Mouse (Mus musculus) neural tube, embryonic 11.5 days (tissue): ENCODE results near the gene Galk1. TPM values are rescaled to one million over a fixed set of nuclear protein-coding genes. Genes with fewer than 3 reads are reported as not detected.
"Not testable (repeated sequence)": the region's sequence is repeated elsewhere in the genome, so short reads cannot be mapped to it uniquely, and the experiment has no call there.

Experiments
- ATAC-seq: fragments of 200-750 bp; cut with Nextera tagmentation; 2 replicates; pipeline ENCODE4 v1.8.0; 2017; ENCODE audit warnings: moderate number of reproducible peaks, mild to moderate bottlenecking, moderate TSS enrichment, moderate library complexity; ENCODE audit not compliant: insufficient read depth, low FRiP score, low TSS enrichment
- DNase-seq: peaks from one replicate; pipeline ENCODE4 v3.0.0-alpha.2; 2015; ENCODE audit warnings: low spot score
- H3K27ac ChIP-seq: fragments of 300-500 bp; sonication (generic); 2 replicates; pipeline ENCODE4 v1.5.1; 2014; ENCODE audit warnings: low read depth, mild to moderate bottlenecking, low read length
- H3K27me3 ChIP-seq: fragments of 300-500 bp; sonication (generic); 2 replicates; pipeline ENCODE4 v1.6.1; 2014; ENCODE audit warnings: mild to moderate bottlenecking, low read length, mixed read lengths; ENCODE audit not compliant: control insufficient read depth, insufficient read depth
- H3K36me3 ChIP-seq: fragments of 300-500 bp; sonication (generic); 2 replicates; pipeline ENCODE4 v1.6.1; 2014; ENCODE audit warnings: mild to moderate bottlenecking, low read length, moderate library complexity, mixed read lengths; ENCODE audit not compliant: control insufficient read depth, insufficient read depth
- H3K4me1 ChIP-seq: fragments of 300-500 bp; sonication (generic); 2 replicates; pipeline ENCODE4 v1.6.1; 2014; ENCODE audit warnings: low read length, mixed read lengths; ENCODE audit not compliant: control insufficient read depth, insufficient read depth
- H3K4me2 ChIP-seq: fragments of 300-500 bp; sonication (generic); 2 replicates; pipeline ENCODE4 v1.6.1; 2014; ENCODE audit warnings: low read depth, mild to moderate bottlenecking, moderate library complexity
- H3K4me3 ChIP-seq: fragments of 300-500 bp; sonication (generic); 2 replicates; pipeline ENCODE4 v1.5.1; 2014; ENCODE audit warnings: low read depth, low read length
- H3K9ac ChIP-seq: fragments of 300-500 bp; sonication (generic); 2 replicates; pipeline ENCODE4 v1.6.1; 2014; ENCODE audit warnings: mild to moderate bottlenecking, low read length
- H3K9me3 ChIP-seq: fragments of 300-500 bp; sonication (generic); 2 replicates; pipeline ENCODE4 v1.6.1; 2016; ENCODE audit warnings: low read length; ENCODE audit not compliant: control insufficient read depth
- WGBS: fragments of 180-500 bp; shearing (Covaris S2); extraction: QIAGEN DNeasy Blood & Tissue Kit; methylation state at CpG from one replicate; pipeline ENCODE4 v1.1.7; 2014; 5-methylcytosine and 5-hydroxymethylcytosine counted together
- polyA plus RNA-seq: library from polyadenylated mRNA; unstranded; fragments of >200 nt; fragmentation: Nextera tagmentation; extraction: Ambion mirVana; gene quantifications from 2 replicates; pipeline ENCODE4 v1.2.1, GENCODE M21; 2014

Gene Galk1
- polyA plus RNA-seq, 1 experiment from 2014 or later = 122 TPM

GRCm38 (mm10) chr11:116019976-116020411, 7.5 kb upstream of the Galk1 start:
- Histone ChIP-seq H3K27ac (no peak overlapping the region), H3K4me2 (no peak overlapping the region), H3K4me3 (no peak overlapping the region), H3K9ac (no peak overlapping the region), H3K27me3 (no peaks in the 10 kb centered on the region), H3K4me1 (peaks cover 2% of the 10 kb centered on the region; the same call in 1 of the 2 replicates), H3K9me3 (no peaks in the 10 kb centered on the region), H3K36me3 (no peaks in the 10 kb centered on the region)
- no peak for ATAC-seq
- peak; percentile 53 for DNase-seq
- 81% methylated on average over 2 of the region's 2 CpGs for WGBS

GRCm38 (mm10) chr11:116019360-116019791, 6.9 kb upstream of the Galk1 start:
- ATAC-seq (no peak), DNase-seq (no peak)
- 35% methylated on average over 1 of the region's 1 CpGs for WGBS
- Histone ChIP-seq H3K36me3 (no peaks in the 10 kb centered on the region), H3K4me2 (no peak overlapping the region), H3K27ac (no peak overlapping the region), H3K4me3 (no peak overlapping the region), H3K9me3 (no peaks in the 10 kb centered on the region), H3K27me3 (no peaks in the 10 kb centered on the region), H3K9ac (no peak overlapping the region), H3K4me1 (peaks cover 2% of the 10 kb centered on the region; the same call in 1 of the 2 replicates)

GRCm38 (mm10) chr11:116018867-116019266, 6.3 kb upstream of the Galk1 start:
- H3K9ac ChIP-seq = not testable (repeated sequence)

GRCm38 (mm10) chr11:116018106-116018505, 5.6 kb upstream of the Galk1 start:
- no peak overlapping the region for H3K4me2 ChIP-seq
- no peaks in the 10 kb centered on the region for H3K9me3 ChIP-seq
- DNase-seq = peak; percentile 55
- no peaks in the 10 kb centered on the region for H3K27me3 ChIP-seq
- no peak overlapping the region for H3K27ac ChIP-seq
- 17% methylated on average over 6 of the region's 6 CpGs for WGBS
- H3K4me1 ChIP-seq = peaks cover 2% of the 10 kb centered on the region; the same call in 1 of the 2 replicates
- H3K36me3 ChIP-seq = no peaks in the 10 kb centered on the region
- ATAC-seq = no peak
- no peak overlapping the region for H3K4me3 ChIP-seq
- no peak overlapping the region for H3K9ac ChIP-seq

More at GRCm38 (mm10) chr11:116018867-116019266, 6.3 kb upstream of the Galk1 start:
- H3K4me3 ChIP-seq, H3K9me3 ChIP-seq, H3K4me2 ChIP-seq, H3K36me3 ChIP-seq, DNase-seq, ATAC-seq, H3K27me3 ChIP-seq, H3K4me1 ChIP-seq, H3K27ac ChIP-seq: not testable (repeated sequence)
- 90% methylated on average over 4 of the region's 4 CpGs for WGBS

GRCm38 (mm10) chr11:116014821-116015220, 2.3 kb upstream of the Galk1 start:
- Histone ChIP-seq H3K27me3 (no peaks in the 10 kb centered on the region), H3K4me3 (no peak overlapping the region), H3K4me1 (peaks cover 9% of the 10 kb centered on the region), H3K4me2 (no peak overlapping the region), H3K9ac (no peak overlapping the region), H3K36me3 (no peaks in the 10 kb centered on the region), H3K9me3 (no peaks in the 10 kb centered on the region), H3K27ac (no peak overlapping the region)
- 69% methylated on average over 8 of the region's 8 CpGs for WGBS
- no peak for ATAC-seq
- no peak for DNase-seq

GRCm38 (mm10) chr11:116011529-116012261, 824 bp downstream of the Galk1 start:
- peak overlapping the region; percentile 80 for H3K9ac ChIP-seq
- 30% methylated on average over 14 of the region's 14 CpGs for WGBS
- H3K4me1 ChIP-seq = peaks cover 9% of the 10 kb centered on the region
- ATAC-seq = no peak; the same call in 1 of the 2 replicates
- no peak overlapping the region for H3K27ac ChIP-seq
- no peaks in the 10 kb centered on the region for H3K9me3 ChIP-seq
- no peaks in the 10 kb centered on the region for H3K27me3 ChIP-seq
- no peak for DNase-seq
- peak overlapping the region; percentile 87 for H3K4me2 ChIP-seq
- peak overlapping the region; percentile 64 for H3K4me3 ChIP-seq
- H3K36me3 ChIP-seq = peaks cover 2% of the 10 kb centered on the region; the same call in 1 of the 2 replicates

- no peaks in the 10 kb centered on the region for H3K27me3 ChIP-seq
- H3K9ac ChIP-seq = no peak overlapping the region
- H3K27ac ChIP-seq = no peak overlapping the region
- 87% methylated on average over 5 of the region's 5 CpGs for WGBS
- peaks cover 9% of the 10 kb centered on the region for H3K4me1 ChIP-seq
- H3K36me3 ChIP-seq = peaks cover 2% of the 10 kb centered on the region; the same call in 1 of the 2 replicates
- DNase-seq = no peak
- no peaks in the 10 kb centered on the region for H3K9me3 ChIP-seq
- ATAC-seq = no peak
- no peak overlapping the region for H3K4me2 ChIP-seq
- H3K4me3 ChIP-seq = no peak overlapping the region
These were observed 1.6 kb downstream of the Galk1 start for GRCm38 (mm10) chr11:116010948-116011347.

GRCm38 (mm10) chr11:116010146-116010545, 2.4 kb downstream of the Galk1 start:
- Histone ChIP-seq H3K4me3 (no peak overlapping the region), H3K4me1 (peaks cover 13% of the 10 kb centered on the region), H3K27ac (no peak overlapping the region), H3K27me3 (no peaks in the 10 kb centered on the region), H3K9ac (no peak overlapping the region), H3K4me2 (no peak overlapping the region), H3K36me3 (peaks cover 2% of the 10 kb centered on the region; the same call in 1 of the 2 replicates), H3K9me3 (no peaks in the 10 kb centered on the region)
- 90% methylated on average over 8 of the region's 8 CpGs for WGBS
- DNase-seq (no peak), ATAC-seq (no peak)

GRCm38 (mm10) chr11:116009661-116010060, 2.9 kb downstream of the Galk1 start:
- no peaks in the 10 kb centered on the region for H3K27me3 ChIP-seq
- 97% methylated on average over 11 of the region's 11 CpGs for WGBS
- DNase-seq = no peak
- H3K27ac ChIP-seq = no peak overlapping the region
- no peak overlapping the region for H3K9ac ChIP-seq
- no peak overlapping the region for H3K4me2 ChIP-seq
- no peak overlapping the region for H3K4me3 ChIP-seq
- peaks cover 14% of the 10 kb centered on the region for H3K4me1 ChIP-seq
- ATAC-seq = no peak
- peaks cover 2% of the 10 kb centered on the region; the same call in 1 of the 2 replicates for H3K36me3 ChIP-seq
- no peaks in the 10 kb centered on the region for H3K9me3 ChIP-seq
